Mouse (Mus musculus): Measurements from ENCODE around the gene Entpd5. TPM values are rescaled to one million over a fixed set of nuclear protein-coding genes. Genes with fewer than 3 reads are reported as not detected.

Entpd5 gene
- polyA plus RNA-seq, 1 experiment from 2014 or later, result 12.0 TPM

DNA sequence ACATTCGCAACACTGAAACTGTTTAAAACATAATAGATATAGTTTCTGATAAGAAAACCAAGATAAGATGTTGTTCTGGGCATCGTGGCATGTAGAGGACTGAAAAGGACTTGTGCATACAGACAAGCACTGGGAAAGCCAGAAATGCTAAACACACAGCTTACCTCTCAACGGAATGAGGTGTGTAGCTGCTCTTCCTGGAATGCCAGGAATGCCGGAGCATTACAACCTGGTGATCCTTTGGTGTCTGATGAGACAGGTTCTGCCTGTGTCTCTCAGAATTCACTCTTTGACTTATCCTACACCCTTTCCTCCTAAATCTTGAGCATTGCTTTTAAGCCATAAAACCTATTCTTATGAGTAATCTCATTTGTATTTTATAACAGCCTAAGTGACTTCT is 33.7 kb upstream of the Entpd5 start:
- H3K27me3 ChIP-seq (ENCODE audit: control insufficient read depth, insufficient read depth, low read length), result no peaks in the 10 kb centered on the region
- H3K4me3 ChIP-seq (ENCODE audit: low read depth, low read length), result no peak overlapping the region
- ATAC-seq (ENCODE audit: low FRiP score) (no peak), DNase-seq (ENCODE audit: low spot score) (no peak)
- H3K9ac ChIP-seq (ENCODE audit: low read depth, low read length), result no peak overlapping the region
- H3K4me1 ChIP-seq (replicated peaks; ENCODE audit: control insufficient read depth, insufficient read depth, low read length), result no peaks in the 10 kb centered on the region
- no peaks in the 10 kb centered on the region for H3K9me3 ChIP-seq (ENCODE audit: control insufficient read depth, low read length)
- 76% methylated on average over 4 of the region's 4 CpGs for WGBS
- H3K27ac ChIP-seq (ENCODE audit: low read depth, low read length), result no peak overlapping the region
- H3K4me2 ChIP-seq (replicated peaks; ENCODE audit: low read depth, low read length), result no peak overlapping the region
- H3K36me3 ChIP-seq (ENCODE audit: control insufficient read depth, insufficient read depth, low read length), result no peaks in the 10 kb centered on the region

DNA sequence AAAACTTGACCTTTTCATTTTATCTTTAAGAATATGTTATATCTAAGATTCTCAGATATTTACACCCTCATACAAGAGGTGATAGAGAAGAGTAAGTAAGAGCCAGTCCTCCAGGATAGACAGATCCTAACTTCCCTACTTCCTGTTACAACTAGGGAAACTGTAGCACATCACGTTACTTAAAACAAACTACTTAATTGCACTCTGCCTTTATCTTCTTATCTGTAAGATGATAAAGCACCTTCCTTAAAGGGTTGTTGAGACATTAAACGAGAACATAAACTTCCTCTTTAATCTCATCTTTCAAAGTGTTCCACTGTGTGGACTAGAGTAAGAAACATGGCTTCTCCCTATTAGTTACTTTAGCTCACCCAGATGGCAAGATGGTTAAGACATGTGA is 29.9 kb upstream of the Entpd5 start:
- no peak overlapping the region for H3K27ac ChIP-seq (ENCODE audit: low read depth, low read length)
- no peaks in the 10 kb centered on the region for H3K36me3 ChIP-seq (ENCODE audit: control insufficient read depth, insufficient read depth, low read length)
- no peaks in the 10 kb centered on the region for H3K9me3 ChIP-seq (ENCODE audit: control insufficient read depth, low read length)
- H3K4me2 ChIP-seq (replicated peaks; ENCODE audit: low read depth, low read length), result no peak overlapping the region
- H3K27me3 ChIP-seq (ENCODE audit: control insufficient read depth, insufficient read depth, low read length), result no peaks in the 10 kb centered on the region
- no peak overlapping the region for H3K4me3 ChIP-seq (ENCODE audit: low read depth, low read length)
- no peak overlapping the region for H3K9ac ChIP-seq (ENCODE audit: low read depth, low read length)
- H3K4me1 ChIP-seq (replicated peaks; ENCODE audit: control insufficient read depth, insufficient read depth, low read length), result no peaks in the 10 kb centered on the region
- 82% methylated on average over 2 of the region's 2 CpGs for WGBS
- no peak for DNase-seq (ENCODE audit: low spot score)
- ATAC-seq (ENCODE audit: low FRiP score), result no peak

DNA sequence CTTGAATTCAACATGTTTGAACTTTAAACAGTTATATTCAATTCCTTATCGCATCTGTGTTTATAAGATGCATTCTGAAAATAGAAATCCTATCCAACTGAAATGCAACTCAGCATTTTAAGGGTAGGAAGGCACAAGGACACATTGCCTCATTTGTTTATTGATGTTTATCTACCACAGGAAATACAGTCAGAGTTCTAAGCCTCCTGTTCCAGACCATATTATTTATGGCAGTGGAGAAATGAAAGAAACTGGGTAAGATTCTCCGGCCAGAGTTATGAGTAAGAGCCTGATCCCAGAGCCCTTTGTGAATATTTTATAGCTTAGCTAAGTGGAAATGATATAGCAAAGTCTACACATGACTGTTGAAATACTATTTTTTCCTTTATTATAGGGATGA is 21.0 kb upstream of the Entpd5 start:
- ATAC-seq (ENCODE audit: low FRiP score) (no peak), DNase-seq (ENCODE audit: low spot score) (no peak)
- Histone ChIP-seq H3K9ac (ENCODE audit: low read depth, low read length) (no peak overlapping the region), H3K36me3 (ENCODE audit: control insufficient read depth, insufficient read depth, low read length) (no peaks in the 10 kb centered on the region), H3K4me1 (replicated peaks; ENCODE audit: control insufficient read depth, insufficient read depth, low read length) (no peaks in the 10 kb centered on the region), H3K4me3 (ENCODE audit: low read depth, low read length) (no peak overlapping the region), H3K4me2 (replicated peaks; ENCODE audit: low read depth, low read length) (no peak overlapping the region), H3K27me3 (ENCODE audit: control insufficient read depth, insufficient read depth, low read length) (no peaks in the 10 kb centered on the region), H3K9me3 (ENCODE audit: control insufficient read depth, low read length) (no peaks in the 10 kb centered on the region), H3K27ac (ENCODE audit: low read depth, low read length) (no peak overlapping the region)
- WGBS, result 91% methylated on average over 2 of the region's 2 CpGs

DNA sequence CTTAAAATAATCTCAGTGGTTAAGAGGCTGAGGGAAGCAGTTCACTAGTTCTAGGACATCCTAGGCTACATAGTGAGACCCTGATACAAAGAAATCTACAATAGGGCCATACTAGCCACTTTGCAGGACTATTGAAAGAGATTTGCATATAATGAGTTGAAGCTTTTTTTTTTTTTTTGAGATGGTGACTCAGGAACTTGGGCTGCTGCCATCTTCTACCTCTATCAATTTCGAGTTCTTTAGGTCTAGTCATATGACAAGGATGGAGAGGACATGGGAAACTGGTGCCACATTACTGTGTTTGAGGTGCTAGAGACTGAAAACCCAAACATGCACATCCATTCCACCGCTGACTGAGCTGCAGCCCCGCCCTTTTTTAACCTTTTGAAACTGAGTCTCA is 15.2 kb upstream of the Entpd5 start:
- H3K9ac ChIP-seq (ENCODE audit: low read depth, low read length), result no peak overlapping the region
- no peaks in the 10 kb centered on the region for H3K27me3 ChIP-seq (ENCODE audit: control insufficient read depth, insufficient read depth, low read length)
- WGBS, result 57% methylated on average over 3 of the region's 3 CpGs
- H3K4me1 ChIP-seq (replicated peaks; ENCODE audit: control insufficient read depth, insufficient read depth, low read length), result no peaks in the 10 kb centered on the region
- no peak overlapping the region for H3K4me3 ChIP-seq (ENCODE audit: low read depth, low read length)
- no peaks in the 10 kb centered on the region for H3K36me3 ChIP-seq (ENCODE audit: control insufficient read depth, insufficient read depth, low read length)
- no peak overlapping the region for H3K27ac ChIP-seq (ENCODE audit: low read depth, low read length)
- DNase-seq (ENCODE audit: low spot score) (no peak), ATAC-seq (ENCODE audit: low FRiP score) (no peak)
- no peak overlapping the region for H3K4me2 ChIP-seq (replicated peaks; ENCODE audit: low read depth, low read length)
- H3K9me3 ChIP-seq (ENCODE audit: control insufficient read depth, low read length), result no peaks in the 10 kb centered on the region

DNA sequence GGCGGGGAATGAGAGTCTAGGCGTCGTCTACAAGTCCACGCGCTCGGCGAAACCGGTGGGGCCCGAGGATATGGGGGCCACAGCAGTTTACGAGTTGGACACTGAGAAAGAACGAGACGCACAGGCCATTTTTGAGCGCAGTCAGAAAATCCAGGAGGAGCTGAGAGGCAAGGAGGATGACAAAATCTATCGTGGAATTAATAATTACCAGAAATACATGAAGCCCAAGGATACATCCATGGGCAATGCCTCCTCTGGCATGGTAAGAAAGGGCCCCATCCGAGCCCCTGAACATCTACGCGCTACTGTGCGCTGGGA is 8.7 kb upstream of the Entpd5 start:
- Histone ChIP-seq H3K27ac (ENCODE audit: low read depth, low read length) (no peak overlapping the region), H3K36me3 (ENCODE audit: control insufficient read depth, insufficient read depth, low read length) (no peaks in the 10 kb centered on the region), H3K4me1 (replicated peaks; ENCODE audit: control insufficient read depth, insufficient read depth, low read length) (no peaks in the 10 kb centered on the region), H3K9ac (ENCODE audit: low read depth, low read length) (peak overlapping the region; percentile 61), H3K4me3 (ENCODE audit: low read depth, low read length) (peak overlapping the region; percentile 46), H3K27me3 (ENCODE audit: control insufficient read depth, insufficient read depth, low read length) (no peaks in the 10 kb centered on the region), H3K9me3 (ENCODE audit: control insufficient read depth, low read length) (no peaks in the 10 kb centered on the region), H3K4me2 (replicated peaks; ENCODE audit: low read depth, low read length) (peak overlapping the region; percentile 73)
- ATAC-seq (ENCODE audit: low FRiP score) (no peak), DNase-seq (ENCODE audit: low spot score) (no peak)
- WGBS, result 36% methylated on average over 18 of the region's 18 CpGs

DNA sequence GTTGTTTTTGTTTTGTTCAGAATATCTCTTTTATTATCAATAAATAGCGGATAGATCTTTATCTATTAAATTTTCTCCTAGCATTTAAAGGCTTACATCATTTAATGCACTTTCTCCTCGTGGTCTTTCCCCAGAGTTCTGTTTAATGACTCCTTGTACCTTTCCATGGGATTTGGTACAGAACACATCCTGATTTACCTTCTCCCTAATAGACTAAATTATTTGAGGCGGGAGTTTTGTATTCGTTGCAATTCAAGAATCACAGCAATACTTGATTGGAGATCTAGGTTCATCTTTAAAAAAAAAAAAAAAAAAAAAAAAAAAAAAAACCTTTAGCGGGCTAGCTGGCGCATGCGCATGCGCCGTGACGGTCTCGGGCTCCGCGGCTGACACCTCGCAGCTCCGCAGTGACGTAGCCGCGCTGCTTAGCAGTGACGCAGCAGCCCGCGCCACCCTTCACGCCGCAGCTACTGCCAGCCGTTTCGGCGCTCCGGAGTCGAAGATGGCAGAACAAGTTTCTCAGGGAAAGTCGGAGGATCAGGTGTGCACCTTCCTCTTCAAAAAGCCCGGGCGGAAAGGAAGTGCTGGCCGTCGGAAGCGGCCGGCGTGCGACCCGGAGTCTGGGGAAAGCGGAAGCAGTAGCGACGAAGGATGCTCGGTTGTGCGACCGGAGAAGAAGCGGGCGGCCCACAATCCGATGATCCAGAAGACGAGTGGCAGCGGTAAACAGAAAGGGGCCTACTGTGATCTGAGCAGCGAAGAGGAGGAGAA is 8.2 kb upstream of the Entpd5 start, which contains the start of gene Rnf113a2:
Gene Rnf113a2 (plus strand): TSS at position 363 of the 771 bp plus-strand sequence.
- WGBS, result 3% methylated on average over 50 of the region's 50 CpGs
- Histone ChIP-seq H3K27ac (ENCODE audit: low read depth, low read length) (no peak within 1 kb of the TSS), H3K4me3 (ENCODE audit: low read depth, low read length) (peak within 1 kb of the TSS; percentile 46), H3K9me3 (ENCODE audit: control insufficient read depth, low read length) (no peaks in the 10 kb centered on the region), H3K36me3 (ENCODE audit: control insufficient read depth, insufficient read depth, low read length) (no peaks in the 10 kb centered on the region), H3K27me3 (ENCODE audit: control insufficient read depth, insufficient read depth, low read length) (no peaks in the 10 kb centered on the region), H3K9ac (ENCODE audit: low read depth, low read length) (peak within 1 kb of the TSS; percentile 61), H3K4me1 (replicated peaks; ENCODE audit: control insufficient read depth, insufficient read depth, low read length) (no peaks in the 10 kb centered on the region), H3K4me2 (replicated peaks; ENCODE audit: low read depth, low read length) (peak within 1 kb of the TSS; percentile 73)
- ATAC-seq (ENCODE audit: low FRiP score) (peak; percentile 78), DNase-seq (ENCODE audit: low spot score) (peak; percentile 92)

DNA sequence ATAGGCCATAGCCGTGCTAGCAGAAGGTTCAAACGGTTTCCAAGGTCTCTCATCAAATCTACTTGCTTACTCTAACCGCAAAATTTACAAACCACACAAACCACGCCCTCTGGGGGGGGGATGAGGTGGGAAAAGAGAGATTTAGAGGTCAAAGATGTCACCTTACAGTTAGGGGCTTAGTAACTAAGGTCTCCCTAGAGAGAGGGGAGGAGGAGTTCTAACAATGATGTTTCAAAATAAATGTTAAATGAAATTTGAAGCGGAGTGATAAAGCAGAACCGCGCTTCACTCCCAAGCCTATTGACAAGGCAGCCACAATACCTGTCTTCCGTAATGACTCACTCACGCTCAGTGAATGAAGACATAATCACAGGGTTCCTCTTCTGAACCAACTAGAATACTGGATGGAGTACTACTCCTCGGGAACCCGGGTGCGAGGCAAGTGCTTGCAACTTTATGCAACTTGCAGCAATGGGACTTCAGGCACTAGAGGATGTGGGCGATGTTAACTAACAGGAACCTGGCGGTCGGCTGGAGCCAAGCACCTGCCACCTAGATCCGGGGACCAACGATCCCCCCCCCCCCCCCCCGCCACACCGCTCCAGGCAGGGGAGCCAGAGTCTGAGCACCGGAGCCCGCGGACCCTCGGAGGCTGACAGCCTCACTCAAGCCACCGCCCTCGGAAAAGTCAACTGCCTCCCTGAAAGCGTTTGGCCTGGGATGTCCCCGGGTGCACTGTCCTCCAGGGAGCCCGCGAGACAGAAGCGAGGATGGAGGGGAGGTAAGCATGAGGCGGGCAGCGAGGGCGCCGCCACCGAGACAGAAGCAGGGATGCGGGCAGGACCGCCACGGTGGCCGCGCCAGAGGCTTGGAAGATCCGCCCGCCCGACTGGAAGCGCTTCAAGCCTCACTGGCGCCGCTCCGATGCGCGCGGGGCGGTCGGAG is 683 bp downstream of the Entpd5 start:
- H3K27me3 ChIP-seq (ENCODE audit: control insufficient read depth, insufficient read depth, low read length), result no peaks in the 10 kb centered on the region
- H3K4me3 ChIP-seq (ENCODE audit: low read depth, low read length), result peak overlapping the region; percentile 76
- peak; percentile 75 for ATAC-seq (ENCODE audit: low FRiP score)
- no peaks in the 10 kb centered on the region for H3K9me3 ChIP-seq (ENCODE audit: control insufficient read depth, low read length)
- DNase-seq (ENCODE audit: low spot score), result no peak
- peak overlapping the region; percentile 78 for H3K9ac ChIP-seq (ENCODE audit: low read depth, low read length)
- H3K27ac ChIP-seq (ENCODE audit: low read depth, low read length), result peak overlapping the region; percentile 74
- H3K4me2 ChIP-seq (replicated peaks; ENCODE audit: low read depth, low read length), result peak overlapping the region; percentile 95
- H3K36me3 ChIP-seq (ENCODE audit: control insufficient read depth, insufficient read depth, low read length), result no peaks in the 10 kb centered on the region
- WGBS, result 3% methylated on average over 47 of the region's 52 CpGs
- no peaks in the 10 kb centered on the region for H3K4me1 ChIP-seq (replicated peaks; ENCODE audit: control insufficient read depth, insufficient read depth, low read length)

DNA sequence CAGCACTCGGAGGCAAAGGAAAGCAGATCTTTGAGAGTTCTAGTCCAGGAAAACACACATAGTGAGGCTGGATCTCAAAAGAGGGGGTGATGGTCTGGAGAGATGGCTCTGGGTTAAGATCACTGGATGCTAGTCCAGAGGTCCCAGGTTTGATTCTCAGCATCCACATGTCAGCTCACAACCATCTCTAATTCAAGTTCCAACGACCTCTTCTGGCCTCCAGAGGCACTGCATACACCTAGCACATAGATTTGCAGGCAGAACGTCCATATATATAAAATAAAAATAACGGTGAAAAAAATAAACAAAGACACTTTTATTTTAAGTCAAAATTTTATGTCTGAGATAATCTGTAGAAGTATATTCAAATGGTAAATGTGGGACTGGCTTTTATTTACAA is 1.6 kb downstream of the Entpd5 start:
- WGBS, result 59% methylated on average over 4 of the region's 4 CpGs
- H3K9me3 ChIP-seq (ENCODE audit: control insufficient read depth, low read length), result no peaks in the 10 kb centered on the region
- no peak overlapping the region for H3K4me3 ChIP-seq (ENCODE audit: low read depth, low read length)
- H3K36me3 ChIP-seq (ENCODE audit: control insufficient read depth, insufficient read depth, low read length), result no peaks in the 10 kb centered on the region
- no peaks in the 10 kb centered on the region for H3K27me3 ChIP-seq (ENCODE audit: control insufficient read depth, insufficient read depth, low read length)
- ATAC-seq (ENCODE audit: low FRiP score), result no peak
- no peak overlapping the region for H3K9ac ChIP-seq (ENCODE audit: low read depth, low read length)
- no peak overlapping the region for H3K27ac ChIP-seq (ENCODE audit: low read depth, low read length)
- H3K4me1 ChIP-seq (replicated peaks; ENCODE audit: control insufficient read depth, insufficient read depth, low read length), result no peaks in the 10 kb centered on the region
- no peak for DNase-seq (ENCODE audit: low spot score)
- H3K4me2 ChIP-seq (replicated peaks; ENCODE audit: low read depth, low read length), result no peak overlapping the region
